Mouse (Mus musculus) liver, postnatal 0 days (tissue): Measurements from ENCODE around the gene Igfbp2. TPM values are rescaled to one million over a fixed set of nuclear protein-coding genes. Genes with fewer than 3 reads are reported as not detected.

Experiments
- ATAC-seq: fragments of 200-750 bp; cut with Nextera tagmentation; 2 replicates; pipeline ENCODE4 v1.8.0; 2017; ENCODE audit warnings: mild to moderate bottlenecking, moderate library complexity
- DNase-seq: peaks from one replicate; pipeline ENCODE4 v3.0.0-alpha.2; 2016
- H3K27ac ChIP-seq: fragments of 300-500 bp; sonication (generic); 2 replicates; pipeline ENCODE4 v1.5.1; 2014; ENCODE audit warnings: antibody characterized with exemption, moderate library complexity, mild to moderate bottlenecking, low read depth
- H3K27me3 ChIP-seq: fragments of 300-500 bp; sonication (generic); 2 replicates; pipeline ENCODE4 v1.6.1; 2014; ENCODE audit warnings: low read length, control low read depth, mixed read lengths; ENCODE audit not compliant: insufficient read depth
- H3K36me3 ChIP-seq: fragments of 300-500 bp; sonication (generic); replicated peaks from 2 replicates; pipeline ENCODE4 v1.6.1; 2014; ENCODE audit warnings: mild to moderate bottlenecking, control low read depth, low read length, moderate library complexity, mixed read lengths; ENCODE audit not compliant: insufficient read depth
- H3K4me1 ChIP-seq: fragments of 300-500 bp; sonication (generic); 2 replicates; pipeline ENCODE4 v1.6.1; 2014; ENCODE audit warnings: antibody characterized with exemption, mild to moderate bottlenecking, control low read depth; ENCODE audit not compliant: insufficient read depth
- H3K4me2 ChIP-seq: fragments of 300-500 bp; sonication (generic); 2 replicates; pipeline ENCODE4 v1.6.1; 2014; ENCODE audit warnings: low read depth, mild to moderate bottlenecking, low read length, moderate library complexity, mixed read lengths
- H3K4me3 ChIP-seq: fragments of 300-500 bp; sonication (generic); 2 replicates; pipeline ENCODE4 v1.5.1; 2014; ENCODE audit warnings: low read depth, low read length
- H3K9ac ChIP-seq: fragments of 300-500 bp; sonication (generic); replicated peaks from 2 replicates; pipeline ENCODE4 v1.6.1; 2014; ENCODE audit warnings: mild to moderate bottlenecking, moderate library complexity
- H3K9me3 ChIP-seq: fragments of 300-500 bp; sonication (generic); 2 replicates; pipeline ENCODE4 v1.6.1; 2016; ENCODE audit warnings: mild to moderate bottlenecking, control low read depth, low read length, mixed read lengths
- CTCF ChIP-seq: sonication (generic); IDR thresholded peaks from 2 replicates; pipeline ENCODE4 v1.5.1; 2016; ENCODE audit warnings: antibody characterized with exemption, low read depth
- EP300 ChIP-seq: IDR thresholded peaks from 2 replicates; pipeline ENCODE4 v1.6.1; 2016; ENCODE audit warnings: antibody characterized with exemption, low read depth, mild to moderate bottlenecking
- WGBS: fragments of 180-500 bp; shearing (Covaris S2); extraction: QIAGEN DNeasy Blood & Tissue Kit; methylation state at CpG from one replicate; pipeline ENCODE4 v1.1.7; 2014; ENCODE audit not compliant: insufficient replicate concordance; 5-methylcytosine and 5-hydroxymethylcytosine counted together
- polyA plus RNA-seq: library from polyadenylated mRNA; unstranded; fragments of >200 nt; fragmentation: Nextera tagmentation; extraction: Ambion mirVana; gene quantifications from 2 replicates; pipeline ENCODE4 v1.2.1, GENCODE M21; 2015

Gene Igfbp2
- polyA plus RNA-seq, 1 experiment from 2014 or later: 3,364 TPM

GRCm38 (mm10) chr1:72828843-72829242 lies 4.5 kb downstream of the Igfbp2 start:
- Histone ChIP-seq H3K9ac (no peak overlapping the region), H3K4me3 (no peak overlapping the region), H3K36me3 (0 out of 2 replicates have a peak, but pooled peaks cover 5% of the 10 kb centered on the region), H3K4me2 (no peak overlapping the region), H3K9me3 (no peaks in the 10 kb centered on the region), H3K4me1 (peaks cover 8% of the 10 kb centered on the region; the same call in 1 of the 2 replicates), H3K27ac (no peak overlapping the region), H3K27me3 (peaks cover 20% of the 10 kb centered on the region)
- 74% methylated on average over 5 of the region's 5 CpGs for WGBS
- DNase-seq (no peak), ATAC-seq (no peak)
- TF ChIP-seq CTCF (no peak), EP300 (no peak)

- Histone ChIP-seq H3K27ac (no peak overlapping the region), H3K27me3 (peaks cover 10% of the 10 kb centered on the region), H3K4me2 (no peak overlapping the region), H3K9me3 (no peaks in the 10 kb centered on the region), H3K9ac (no peak overlapping the region), H3K4me3 (no peak overlapping the region), H3K4me1 (peaks cover 8% of the 10 kb centered on the region; the same call in 1 of the 2 replicates), H3K36me3 (0 out of 2 replicates have a peak, but pooled peaks cover 5% of the 10 kb centered on the region)
- ATAC-seq (0 out of 2 replicates have a peak, but pooled peaks have one; percentile 10), DNase-seq (no peak)
- 73% methylated on average over 2 of the region's 2 CpGs for WGBS
- no peak for TF ChIP-seq EP300
- no peak for TF ChIP-seq CTCF
Observed at GRCm38 (mm10) chr1:72830485-72830884, 6.2 kb downstream of the Igfbp2 start.

GRCm38 (mm10) chr1:72832715-72833153 lies 8.4 kb downstream of the Igfbp2 start:
- ATAC-seq: no peak
- WGBS: 57% methylated on average over 3 of the region's 3 CpGs
- H3K4me3 ChIP-seq: no peak overlapping the region
- H3K4me1 ChIP-seq: peaks cover 7% of the 10 kb centered on the region; the same call in 1 of the 2 replicates
- H3K9ac ChIP-seq: no peak overlapping the region
- no peak overlapping the region for H3K27ac ChIP-seq
- H3K27me3 ChIP-seq: no peaks in the 10 kb centered on the region
- TF ChIP-seq CTCF (no peak), EP300 (no peak)
- H3K9me3 ChIP-seq: no peaks in the 10 kb centered on the region
- peaks cover 10% of the 10 kb centered on the region; the same call in 1 of the 2 replicates for H3K36me3 ChIP-seq
- no peak for DNase-seq
- no peak overlapping the region for H3K4me2 ChIP-seq

GRCm38 (mm10) chr1:72833563-72833962 lies 9.3 kb downstream of the Igfbp2 start:
- H3K4me3 ChIP-seq: no peak overlapping the region
- ATAC-seq: no peak
- H3K9me3 ChIP-seq: no peaks in the 10 kb centered on the region
- H3K27me3 ChIP-seq: no peaks in the 10 kb centered on the region
- no peak for DNase-seq
- H3K4me2 ChIP-seq: no peak overlapping the region
- no peak overlapping the region for H3K9ac ChIP-seq
- TF ChIP-seq EP300 (no peak), CTCF (no peak)
- H3K27ac ChIP-seq: no peak overlapping the region
- peaks cover 13% of the 10 kb centered on the region; the same call in 1 of the 2 replicates for H3K36me3 ChIP-seq
- peaks cover 3% of the 10 kb centered on the region; the same call in 1 of the 2 replicates for H3K4me1 ChIP-seq
- WGBS: 87% methylated on average over 4 of the region's 4 CpGs

- ATAC-seq (no peak), DNase-seq (no peak)
- H3K9ac ChIP-seq: no peak overlapping the region
- H3K4me2 ChIP-seq: no peak overlapping the region
- H3K9me3 ChIP-seq: no peaks in the 10 kb centered on the region
- TF ChIP-seq EP300 (no peak), CTCF (no peak)
- H3K4me3 ChIP-seq: no peak overlapping the region
- H3K27me3 ChIP-seq: no peaks in the 10 kb centered on the region
- WGBS: 69% methylated on average over 8 of the region's 8 CpGs
- peaks cover 11% of the 10 kb centered on the region; the same call in 1 of the 2 replicates for H3K36me3 ChIP-seq
- no peaks in the 10 kb centered on the region; the same call in 1 of the 2 replicates for H3K4me1 ChIP-seq
- no peak overlapping the region for H3K27ac ChIP-seq
Observed at GRCm38 (mm10) chr1:72839356-72839755, 15.1 kb downstream of the Igfbp2 start.

GRCm38 (mm10) chr1:72839791-72840190 lies 15.5 kb downstream of the Igfbp2 start:
- Histone ChIP-seq H3K27ac (no peak overlapping the region), H3K9ac (no peak overlapping the region), H3K9me3 (no peaks in the 10 kb centered on the region), H3K36me3 (peaks cover 14% of the 10 kb centered on the region; the same call in 1 of the 2 replicates), H3K4me1 (no peaks in the 10 kb centered on the region; the same call in 1 of the 2 replicates), H3K4me3 (no peak overlapping the region), H3K27me3 (no peaks in the 10 kb centered on the region), H3K4me2 (no peak overlapping the region)
- WGBS: 80% methylated on average over 7 of the region's 7 CpGs
- TF ChIP-seq CTCF (no peak), EP300 (no peak)
- ATAC-seq (no peak), DNase-seq (no peak)
